Mouse (Mus musculus) MEL (cell line): ENCODE measurements around the gene Slk. TPM values are rescaled to one million over a fixed set of nuclear protein-coding genes. Genes with fewer than 3 reads are reported as not detected.

ENCODE experiments used
- DNase-seq: peaks from one replicate; pipeline ENCODE4 v3.0.0; 2011; ENCODE audit warnings: low read depth, low spot score
- H3K27ac ChIP-seq: 2 replicates; pipeline ENCODE4 v1.5.1; 2012; ENCODE audit warnings: low read depth, mild to moderate bottlenecking, control low read depth, low read length, moderate library complexity; ENCODE audit not compliant: control insufficient read depth
- H3K27me3 ChIP-seq, 2 experiments: fragments of 150-350 bp in 1 of 2; sonication (generic) in 1 of 2; 2 replicates each; pipeline ENCODE4 v1.6.1; 2012; ENCODE audit warnings: low read length in 2 of 2, mild to moderate bottlenecking in 2 of 2, improper control_type of control experiment in 1 of 2, moderate library complexity in 1 of 2; ENCODE audit not compliant: insufficient read depth in 2 of 2, control insufficient read depth in 1 of 2
- H3K36me3 ChIP-seq, 2 experiments: 2 replicates each; pipeline ENCODE4 v1.6.1; 2012 to 2014; ENCODE audit warnings: low read length in 2 of 2, improper control_type of control experiment in 1 of 2, inconsistent platforms in 1 of 2, mild to moderate bottlenecking in 1 of 2; ENCODE audit not compliant: insufficient read depth in 2 of 2, control insufficient read depth in 1 of 2
- H3K4me1 ChIP-seq, 2 experiments: fragments of 150-350 bp in 1 of 2; sonication (generic) in 1 of 2; 2 replicates each; pipeline ENCODE4 v1.6.1; 2012; ENCODE audit warnings: low read length in 2 of 2, improper control_type of control experiment in 1 of 2, mild to moderate bottlenecking in 1 of 2; ENCODE audit not compliant: insufficient read depth in 2 of 2, control insufficient read depth in 1 of 2
- H3K4me3 ChIP-seq, 2 experiments: fragments of 150-350 bp in 1 of 2; sonication (generic) in 1 of 2; 2 replicates each; pipeline ENCODE4 v1.5.1; 2012; ENCODE audit warnings: low read depth in 2 of 2, low read length in 2 of 2, mild to moderate bottlenecking in 2 of 2, moderate library complexity in 2 of 2, control low read depth in 1 of 2, improper control_type of control experiment in 1 of 2; ENCODE audit not compliant: control insufficient read depth in 1 of 2, insufficient read depth in 1 of 2
- H3K79me2 ChIP-seq: 2 replicates; pipeline ENCODE4 v1.6.1; 2012; ENCODE audit warnings: mild to moderate bottlenecking, low read length, moderate library complexity; ENCODE audit not compliant: control insufficient read depth, poor library complexity, insufficient read depth
- H3K9ac ChIP-seq: 2 replicates; pipeline ENCODE4 v1.6.1; 2012; ENCODE audit warnings: low read depth, mild to moderate bottlenecking, control low read depth, low read length, moderate library complexity; ENCODE audit not compliant: control insufficient read depth, poor library complexity, severe bottlenecking
- H3K9me3 ChIP-seq: fragments of 150-350 bp; sonication (generic); replicated peaks from 2 replicates; pipeline ENCODE4 v1.6.1; 2012; ENCODE audit warnings: mild to moderate bottlenecking, low read length, improper control_type of control experiment, moderate library complexity; ENCODE audit not compliant: insufficient read depth
- BHLHE40 ChIP-seq: IDR thresholded peaks from 2 replicates; pipeline ENCODE4 v1.6.1; 2012; ENCODE audit warnings: low read depth, mild to moderate bottlenecking, inconsistent platforms, low read length, improper control_type of control experiment, borderline replicate concordance
- CHD1 ChIP-seq: IDR thresholded peaks from 2 replicates; pipeline ENCODE4 v1.6.1; 2012; ENCODE audit warnings: low read depth, mild to moderate bottlenecking, inconsistent platforms, low read length, improper control_type of control experiment
- CHD2 ChIP-seq: IDR thresholded peaks from 2 replicates; pipeline ENCODE4 v1.6.1; 2011; ENCODE audit warnings: low read length, improper control_type of control experiment
- E2F4 ChIP-seq: IDR thresholded peaks from 2 replicates; pipeline ENCODE4 v1.6.1; 2011; ENCODE audit warnings: low read depth, low read length, improper control_type of control experiment, borderline replicate concordance
- EP300 ChIP-seq, 2 experiments: IDR thresholded peaks; 2 replicates each; pipeline ENCODE4 v1.6.1; 2011; ENCODE audit warnings: improper control_type of control experiment in 2 of 2, low read length in 2 of 2, low read depth in 1 of 2, mild to moderate bottlenecking in 1 of 2
- ETS1 ChIP-seq: IDR thresholded peaks from 2 replicates; pipeline ENCODE4 v1.6.1; 2012; ENCODE audit warnings: low read depth, mild to moderate bottlenecking, inconsistent platforms, low read length, improper control_type of control experiment, moderate library complexity
- GABPA ChIP-seq: IDR thresholded peaks from 2 replicates; pipeline ENCODE4 v1.6.1; 2012; ENCODE audit warnings: low read depth, mild to moderate bottlenecking, inconsistent platforms, low read length, improper control_type of control experiment, moderate library complexity
- GATA1 ChIP-seq: IDR thresholded peaks from 2 replicates; pipeline ENCODE4 v1.6.1; 2011; ENCODE audit warnings: low read depth, low read length, improper control_type of control experiment
- HCFC1 ChIP-seq: IDR thresholded peaks from 2 replicates; pipeline ENCODE4 v1.6.1; 2012; ENCODE audit warnings: low read depth, mild to moderate bottlenecking, inconsistent platforms, low read length, improper control_type of control experiment, moderate library complexity
- JUND ChIP-seq: IDR thresholded peaks from 2 replicates; pipeline ENCODE4 v1.6.1; 2011; ENCODE audit warnings: low read depth, mild to moderate bottlenecking, improper control_type of control experiment, low read length
- KAT2A ChIP-seq: conservative IDR thresholded peaks from 2 replicates; pipeline ENCODE4 v1.6.1; 2012; ENCODE audit warnings: low read depth, low read length, improper control_type of control experiment, inconsistent platforms
- MAX ChIP-seq: IDR thresholded peaks from 2 replicates; pipeline ENCODE4 v1.6.1; 2011; ENCODE audit warnings: low read length, improper control_type of control experiment
- MAZ ChIP-seq: IDR thresholded peaks from 2 replicates; pipeline ENCODE4 v1.6.1; 2012; ENCODE audit warnings: low read depth, mild to moderate bottlenecking, inconsistent platforms, low read length, improper control_type of control experiment
- MEF2A ChIP-seq: IDR thresholded peaks from 2 replicates; pipeline ENCODE4 v1.6.1; 2014; ENCODE audit warnings: low read depth, mild to moderate bottlenecking, inconsistent platforms, low read length, improper control_type of control experiment; ENCODE audit not compliant: poor library complexity, insufficient replicate concordance, severe bottlenecking; ENCODE audit errors: extremely low read depth
- MXI1 ChIP-seq: IDR thresholded peaks from 2 replicates; pipeline ENCODE4 v1.6.1; 2011; ENCODE audit warnings: mild to moderate bottlenecking, low read depth, low read length, improper control_type of control experiment
- MYB ChIP-seq: IDR thresholded peaks from 2 replicates; pipeline ENCODE4 v1.6.1; 2011; ENCODE audit warnings: mild to moderate bottlenecking, low read depth, low read length, improper control_type of control experiment
- NRF1 ChIP-seq: IDR thresholded peaks from 2 replicates; pipeline ENCODE4 v1.6.1; 2014; ENCODE audit warnings: low read depth, mild to moderate bottlenecking, inconsistent platforms, low read length, improper control_type of control experiment, moderate library complexity; ENCODE audit not compliant: poor library complexity, insufficient read depth, severe bottlenecking
- RAD21 ChIP-seq: IDR thresholded peaks from 2 replicates; pipeline ENCODE4 v1.6.1; 2011; ENCODE audit warnings: mild to moderate bottlenecking, low read depth, low read length, improper control_type of control experiment
- RCOR1 ChIP-seq: IDR thresholded peaks from 2 replicates; pipeline ENCODE4 v1.6.1; 2012; ENCODE audit warnings: low read depth, mild to moderate bottlenecking, inconsistent platforms, low read length, improper control_type of control experiment
- TBP ChIP-seq: IDR thresholded peaks from 2 replicates; pipeline ENCODE4 v1.8.0; 2011; ENCODE audit warnings: low read depth, low read length, improper control_type of control experiment
- USF1 ChIP-seq: IDR thresholded peaks from 2 replicates; pipeline ENCODE4 v1.6.1; 2014; ENCODE audit warnings: low read depth, mild to moderate bottlenecking, inconsistent platforms, low read length, improper control_type of control experiment, moderate library complexity
- ZC3H11A ChIP-seq: IDR thresholded peaks from 2 replicates; pipeline ENCODE4 v1.6.1; 2012; ENCODE audit warnings: low read depth, mild to moderate bottlenecking, inconsistent platforms, low read length, improper control_type of control experiment
- ZKSCAN1 ChIP-seq: IDR thresholded peaks from 2 replicates; pipeline ENCODE4 v1.6.1; 2012; ENCODE audit warnings: low read depth, mild to moderate bottlenecking, inconsistent platforms, low read length, improper control_type of control experiment, moderate library complexity
- ZMIZ1 ChIP-seq: IDR thresholded peaks from 2 replicates; pipeline ENCODE4 v1.6.1; 2012; ENCODE audit warnings: low read depth, mild to moderate bottlenecking, inconsistent platforms, low read length, improper control_type of control experiment, moderate library complexity
- ZNF384 ChIP-seq: IDR thresholded peaks from 2 replicates; pipeline ENCODE4 v1.6.1; 2012; ENCODE audit warnings: low read depth, mild to moderate bottlenecking, inconsistent platforms, low read length, improper control_type of control experiment
- polyA plus RNA-seq, 2 experiments: library from polyadenylated mRNA; stranded (reverse) in 1 of 2; unstranded in 1 of 2; fragments of >175 nt in 1 of 2; fragments of >200 nt in 1 of 2; gene quantifications; 2 replicates each; pipeline versions ENCODE4 v1.2.1 to v1.2.4; 2012; ENCODE audit warnings: low replicate concordance in 2 of 2, low read depth in 1 of 2; ENCODE audit not compliant: insufficient read length in 2 of 2, insufficient read depth in 1 of 2, missing spikeins in 1 of 2
- total RNA-seq: library from RNA; depleted of rRNA; stranded (reverse); fragments of 300-350 nt; gene quantifications from 2 replicates; pipeline ENCODE4 v1.2.3, GENCODE M21; 2012

Slk gene
- total and polyA plus RNA-seq, 3 experiments, result 65.0 to 103 (median 88.2) TPM

DNA sequence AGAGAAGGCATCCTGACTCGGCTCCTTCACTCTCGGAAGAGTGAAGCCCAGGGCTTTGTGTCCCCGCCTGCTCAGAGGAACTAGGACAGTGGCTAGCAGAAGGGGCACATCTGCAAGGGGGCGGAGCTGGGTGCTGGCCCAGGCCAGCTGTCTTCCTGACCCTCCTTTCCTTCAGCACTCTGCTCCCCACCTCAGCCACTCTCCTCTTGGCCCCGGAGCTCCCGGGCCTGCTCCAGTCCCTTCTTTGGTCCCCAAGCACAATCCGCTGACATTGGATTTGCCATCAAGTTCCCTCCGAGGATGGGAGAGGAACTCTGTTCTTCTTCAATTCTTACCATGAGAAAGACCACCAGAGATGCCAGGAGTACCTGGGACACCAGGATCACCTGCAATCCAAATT, 72.8 kb downstream of the Slk start:
- no peaks in the 10 kb centered on the region for H3K9me3 ChIP-seq
- H3K36me3 ChIP-seq, result no peaks in the 10 kb centered on the region
- H3K9ac ChIP-seq, result no peak overlapping the region
- H3K4me1 ChIP-seq, result no peaks in the 10 kb centered on the region
- TF ChIP-seq RAD21 (no peak), MXI1 (no peak), USF1 (no peak), JUND (no peak), ZMIZ1 (no peak), ETS1 (no peak), GABPA (no peak), MEF2A (no peak), MYB (no peak), ZC3H11A (no peak), MAZ (no peak), ZKSCAN1 (no peak), KAT2A (no peak), E2F4 (no peak), BHLHE40 (no peak), CHD1 (no peak), EP300 (IDR thresholded peaks at IDR 0.05; ENCODE audit: low read depth in 1 of 2, low read length in 2 of 2) (no peak)
- no peak overlapping the region for H3K27ac ChIP-seq
- H3K4me3 ChIP-seq, result no peak overlapping the region
- H3K79me2 ChIP-seq, result no peaks in the 10 kb centered on the region
- DNase-seq, result no peak
- no peaks in the 10 kb centered on the region for H3K27me3 ChIP-seq

DNA sequence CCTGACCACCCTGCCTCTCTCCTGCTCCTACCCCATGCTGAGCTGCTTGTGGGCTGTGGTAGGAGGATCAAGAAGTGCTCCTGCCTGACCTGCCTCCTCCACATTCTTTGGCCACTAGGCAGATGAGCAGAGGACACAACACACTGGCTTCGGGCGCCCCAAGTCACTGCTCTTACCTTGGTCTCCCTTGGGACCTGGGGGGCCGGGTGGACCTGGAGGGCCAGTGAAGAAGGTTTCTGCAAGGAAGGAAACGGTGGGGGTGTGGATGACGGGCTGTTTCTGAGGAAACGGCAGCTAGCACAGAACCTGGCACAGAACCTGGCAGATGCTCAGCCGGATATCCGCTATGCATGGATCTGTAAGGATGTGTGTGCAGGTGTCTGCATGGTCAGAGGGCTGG, 73.7 kb downstream of the Slk start:
- Histone ChIP-seq H3K4me1 (no peaks in the 10 kb centered on the region), H3K4me3 (no peak overlapping the region), H3K27ac (no peak overlapping the region), H3K9ac (no peak overlapping the region), H3K79me2 (no peaks in the 10 kb centered on the region), H3K9me3 (no peaks in the 10 kb centered on the region), H3K27me3 (no peaks in the 10 kb centered on the region), H3K36me3 (no peaks in the 10 kb centered on the region)
- no peak for DNase-seq
- TF ChIP-seq MAX (no peak), NRF1 (no peak), CHD2 (no peak), EP300 (IDR thresholded peaks at IDR 0.05; ENCODE audit: low read depth in 1 of 2, low read length in 2 of 2) (no peak), HCFC1 (no peak), TBP (no peak), GATA1 (no peak), ZC3H11A (no peak), RCOR1 (no peak), ZNF384 (no peak), MXI1 (no peak), MEF2A (no peak), JUND (no peak)
